Mouse (Mus musculus) lung, embryonic 14.5 days (tissue): ENCODE data around the gene Ly6g6e. TPM values are rescaled to one million over a fixed set of nuclear protein-coding genes. Genes with fewer than 3 reads are reported as not detected.
"Not testable (repeated sequence)": the region's sequence is repeated elsewhere in the genome, so short reads cannot be mapped to it uniquely, and the experiment has no call there.

Source experiments
- ATAC-seq: fragments of 200-750 bp; cut with Nextera tagmentation; 2 replicates; pipeline ENCODE4 v1.8.0; 2017; ENCODE audit warnings: mild to moderate bottlenecking, moderate TSS enrichment, moderate library complexity; ENCODE audit not compliant: insufficient read depth
- DNase-seq: peaks from one replicate; pipeline ENCODE4 v3.0.0-alpha.2; 2015
- H3K27ac ChIP-seq: fragments of 300-500 bp; sonication (generic); 2 replicates; pipeline ENCODE4 v1.5.1; 2014; ENCODE audit warnings: low read depth, mild to moderate bottlenecking, moderate library complexity
- H3K27me3 ChIP-seq: fragments of 300-500 bp; sonication (generic); 2 replicates; pipeline ENCODE4 v1.6.1; 2014; ENCODE audit warnings: low read length, control low read depth; ENCODE audit not compliant: insufficient read depth
- H3K36me3 ChIP-seq: fragments of 300-500 bp; sonication (generic); 2 replicates; pipeline ENCODE4 v1.6.1; 2014; ENCODE audit warnings: control low read depth; ENCODE audit not compliant: insufficient read depth
- H3K4me1 ChIP-seq: fragments of 300-500 bp; sonication (generic); 2 replicates; pipeline ENCODE4 v1.6.1; 2014; ENCODE audit warnings: antibody characterized with exemption, control low read depth; ENCODE audit not compliant: insufficient read depth
- H3K4me2 ChIP-seq: fragments of 300-500 bp; sonication (generic); 2 replicates; pipeline ENCODE4 v1.6.1; 2014; ENCODE audit warnings: mild to moderate bottlenecking
- H3K4me3 ChIP-seq: fragments of 300-500 bp; sonication (generic); 2 replicates; pipeline ENCODE4 v1.5.1; 2014; ENCODE audit warnings: low read depth, low read length
- H3K9ac ChIP-seq: fragments of 300-500 bp; sonication (generic); 2 replicates; pipeline ENCODE4 v1.6.1; 2014
- H3K9me3 ChIP-seq: fragments of 300-500 bp; sonication (generic); 2 replicates; pipeline ENCODE4 v1.6.1; 2016; ENCODE audit warnings: low read depth, low read length, control low read depth
- CTCF ChIP-seq: IDR thresholded peaks from 2 replicates; pipeline ENCODE4 v1.5.1; 2016; ENCODE audit warnings: antibody characterized with exemption, low read depth
- WGBS: fragments of 180-500 bp; shearing (Covaris S2); extraction: QIAGEN DNeasy Blood & Tissue Kit; methylation state at CpG from one replicate; pipeline ENCODE4 v1.1.7; 2014; 5-methylcytosine and 5-hydroxymethylcytosine counted together
- polyA plus RNA-seq: library from polyadenylated mRNA; unstranded; fragments of >200 nt; fragmentation: Nextera tagmentation; extraction: Ambion mirVana; gene quantifications from 2 replicates; pipeline ENCODE4 v1.2.1, GENCODE M21; 2014

The Ly6g6e gene
- polyA plus RNA-seq, 1 experiment from 2014 or later = 0.43 TPM

- no peak overlapping the region for H3K4me2 ChIP-seq
- no peaks in the 10 kb centered on the region for H3K36me3 ChIP-seq
- H3K27ac ChIP-seq = no peak overlapping the region
- no peaks in the 10 kb centered on the region for H3K4me1 ChIP-seq
- H3K4me3 ChIP-seq = no peak overlapping the region
- H3K27me3 ChIP-seq = no peaks in the 10 kb centered on the region
- peak; percentile 8; the same call in 1 of the 2 replicates for TF ChIP-seq CTCF
- no peak for ATAC-seq
- no peaks in the 10 kb centered on the region for H3K9me3 ChIP-seq
- DNase-seq = no peak
- no peak overlapping the region for H3K9ac ChIP-seq
- 68% methylated on average over 8 of the region's 8 CpGs for WGBS
These were observed 44.3 kb upstream of the Ly6g6e start for GRCm38 (mm10) chr17:35032323-35032870.

DNA sequence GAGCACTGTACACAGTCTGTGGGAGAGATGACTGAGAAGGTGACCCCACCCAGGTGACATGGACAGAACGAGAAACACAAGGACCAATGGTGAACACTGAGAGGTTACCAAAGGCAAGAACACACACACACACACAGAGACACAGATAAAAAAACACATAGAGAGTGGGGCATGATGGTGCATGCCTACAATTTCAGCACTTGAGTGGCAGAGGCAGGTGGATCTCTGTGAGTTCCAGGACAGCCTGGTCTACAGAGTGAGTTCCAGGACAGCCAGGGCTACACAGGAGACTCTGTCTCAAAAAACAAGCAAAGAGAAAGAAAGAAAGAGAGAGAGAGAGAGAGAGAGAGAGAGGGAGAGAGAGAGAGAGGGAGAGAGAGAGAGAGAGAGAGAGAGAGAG lies 43.0 kb upstream of the Ly6g6e start:
- 30% methylated on average over 1 of the region's 1 CpGs for WGBS
- not testable (repeated sequence) for H3K36me3 ChIP-seq

DNA sequence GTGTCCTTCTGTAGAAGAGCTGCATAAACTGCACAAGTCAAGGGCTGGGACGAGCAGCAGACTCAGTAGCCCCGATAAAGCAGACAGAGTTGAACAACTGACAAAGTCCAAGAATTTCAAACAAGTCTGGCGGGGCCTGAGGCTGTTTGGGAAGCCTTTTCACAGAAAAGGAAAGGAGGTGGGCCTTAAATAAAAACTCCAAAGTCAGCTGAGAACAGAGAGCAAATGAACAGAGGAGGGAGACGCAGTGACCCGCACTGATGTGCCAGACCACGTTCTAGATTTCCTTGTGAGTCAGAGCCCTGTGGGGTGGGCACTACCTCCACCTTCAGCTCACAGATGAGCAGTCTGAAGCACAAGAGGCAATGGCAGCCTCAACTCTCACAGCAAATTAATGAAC lies 41.8 kb upstream of the Ly6g6e start:
- no peak overlapping the region for H3K9ac ChIP-seq
- ATAC-seq = no peak
- H3K4me3 ChIP-seq = no peak overlapping the region
- no peak for TF ChIP-seq CTCF
- whole genome bisulfite sequencing = 67% methylated on average over 6 of the region's 6 CpGs
- no peak overlapping the region for H3K27ac ChIP-seq
- H3K27me3 ChIP-seq = no peaks in the 10 kb centered on the region
- H3K4me2 ChIP-seq = no peak overlapping the region
- H3K9me3 ChIP-seq = no peaks in the 10 kb centered on the region
- no peaks in the 10 kb centered on the region for H3K36me3 ChIP-seq
- H3K4me1 ChIP-seq = no peaks in the 10 kb centered on the region
- no peak for DNase-seq

More for the DNA sequence above, 43.0 kb upstream of the Ly6g6e start:
- not testable (repeated sequence) for H3K9me3 ChIP-seq, H3K4me3 ChIP-seq, H3K4me2 ChIP-seq, H3K9ac ChIP-seq, H3K27ac ChIP-seq, H3K27me3 ChIP-seq, ATAC-seq, H3K4me1 ChIP-seq, DNase-seq

DNA sequence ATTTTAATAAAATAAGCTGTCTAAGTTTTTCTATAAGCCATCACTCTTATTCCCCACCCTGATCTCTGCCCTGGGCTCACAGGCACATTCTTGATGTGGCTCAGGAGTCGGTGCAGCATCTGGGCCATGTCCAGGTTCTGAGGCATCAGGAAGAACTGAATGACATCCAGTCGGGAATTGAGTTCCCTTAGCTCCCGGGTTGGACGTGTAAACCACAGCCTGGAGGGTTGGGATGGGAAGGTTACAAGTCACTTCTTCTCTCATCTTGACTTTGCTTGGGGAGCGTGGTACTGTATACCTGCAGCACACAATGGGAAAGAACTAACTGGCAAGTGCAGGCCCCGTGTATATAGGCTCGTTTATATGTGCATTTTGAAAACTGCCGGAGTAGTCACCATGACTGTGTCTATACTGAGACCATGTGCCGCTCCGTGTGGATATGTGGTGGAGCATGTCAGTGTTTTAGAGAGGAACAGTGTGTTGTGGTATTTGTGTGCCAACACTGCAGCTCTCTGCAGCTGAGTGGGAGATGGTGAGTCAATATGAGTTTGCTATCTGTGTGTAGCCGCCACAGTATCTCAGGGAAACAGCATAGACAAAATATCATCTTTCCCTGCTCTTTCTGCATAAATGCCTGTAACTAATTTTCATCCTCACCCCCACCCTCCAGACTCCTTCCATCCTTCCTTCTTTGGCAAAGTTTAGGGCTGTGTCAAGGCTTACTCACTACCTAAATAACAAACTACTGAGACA lies 37.4 kb upstream of the Ly6g6e start:
- no peak for TF ChIP-seq CTCF
- Histone ChIP-seq H3K27ac (no peak overlapping the region), H3K4me2 (no peak overlapping the region), H3K4me3 (no peak overlapping the region), H3K36me3 (no peaks in the 10 kb centered on the region), H3K4me1 (no peaks in the 10 kb centered on the region), H3K9me3 (no peaks in the 10 kb centered on the region), H3K9ac (no peak overlapping the region), H3K27me3 (no peaks in the 10 kb centered on the region)
- 83% methylated on average over 11 of the region's 11 CpGs for WGBS
- DNase-seq (no peak), ATAC-seq (no peak)

GRCm38 (mm10) chr17:35043794-35044193 lies 32.9 kb upstream of the Ly6g6e start:
- Histone ChIP-seq H3K9me3 (no peaks in the 10 kb centered on the region), H3K4me3 (no peak overlapping the region), H3K27me3 (no peaks in the 10 kb centered on the region), H3K9ac (no peak overlapping the region), H3K4me1 (peaks cover 17% of the 10 kb centered on the region), H3K36me3 (no peaks in the 10 kb centered on the region), H3K27ac (no peak overlapping the region; the same call in 1 of the 2 replicates), H3K4me2 (no peak overlapping the region)
- TF ChIP-seq CTCF = no peak
- ATAC-seq (no peak), DNase-seq (no peak)
- 72% methylated on average over 4 of the region's 4 CpGs for WGBS

- H3K4me3 ChIP-seq = peak overlapping the region; percentile 63
- no peaks in the 10 kb centered on the region for H3K27me3 ChIP-seq
- no peak for TF ChIP-seq CTCF
- H3K4me1 ChIP-seq = peaks cover 23% of the 10 kb centered on the region
- H3K27ac ChIP-seq = peak overlapping the region; percentile 99
- H3K4me2 ChIP-seq = peak overlapping the region; percentile 99
- peak overlapping the region; percentile 94 for H3K9ac ChIP-seq
- no peaks in the 10 kb centered on the region for H3K9me3 ChIP-seq
- H3K36me3 ChIP-seq = no peaks in the 10 kb centered on the region
- WGBS = 74% methylated on average over 7 of the region's 7 CpGs
- ATAC-seq = no peak
- DNase-seq = no peak
These were observed 31.5 kb upstream of the Ly6g6e start for GRCm38 (mm10) chr17:35044904-35045806.
